Mouse (Mus musculus) E14TG2a.4 (cell line): ENCODE results near the gene Vps51.

Source experiments
- H3K27me3 ChIP-seq: 2 replicates; pipeline ENCODE4 v1.6.1; 2014; ENCODE audit warnings: low read length, control low read depth; ENCODE audit not compliant: insufficient read depth
- H3K36me3 ChIP-seq: 2 replicates; pipeline ENCODE4 v1.6.1; 2014; ENCODE audit warnings: low read length, control low read depth; ENCODE audit not compliant: insufficient read depth
- H3K4me1 ChIP-seq: replicated peaks from 2 replicates; pipeline ENCODE4 v1.6.1; 2014; ENCODE audit warnings: low read depth, low read length, control low read depth
- H3K4me3 ChIP-seq: replicated peaks from 2 replicates; pipeline ENCODE4 v1.5.1; 2014; ENCODE audit warnings: mild to moderate bottlenecking, low read length
- H3K9me3 ChIP-seq: 2 replicates; pipeline ENCODE4 v1.6.1; 2014; ENCODE audit warnings: low read length, control low read depth
- CTCF ChIP-seq: conservative IDR thresholded peaks from 2 replicates; pipeline ENCODE4 v1.5.1; 2014; ENCODE audit warnings: low read length
- NANOG ChIP-seq: IDR thresholded peaks from 2 replicates; pipeline ENCODE4 v1.6.1; 2014; ENCODE audit warnings: borderline replicate concordance, low read length, mixed read lengths
- POU5F1 ChIP-seq: IDR thresholded peaks from 2 replicates; pipeline ENCODE4 v1.6.1; 2014; ENCODE audit warnings: low read length, borderline replicate concordance

Vps51 gene

GRCm38 (mm10) chr19:6035966-6036585 is 41.0 kb downstream of the Vps51 start:
- Histone ChIP-seq H3K4me3 (no peak overlapping the region), H3K9me3 (no peaks in the 10 kb centered on the region), H3K27me3 (peaks cover 3% of the 10 kb centered on the region; the same call in 1 of the 2 replicates), H3K36me3 (no peaks in the 10 kb centered on the region), H3K4me1 (peaks cover 8% of the 10 kb centered on the region)
- TF ChIP-seq CTCF (no peak), POU5F1 (no peak), NANOG (no peak)

- Histone ChIP-seq H3K9me3 (no peaks in the 10 kb centered on the region), H3K27me3 (peaks cover 3% of the 10 kb centered on the region; the same call in 1 of the 2 replicates), H3K36me3 (no peaks in the 10 kb centered on the region), H3K4me1 (peaks cover 40% of the 10 kb centered on the region), H3K4me3 (peak overlapping the region; percentile 10; the same call in 1 of the 2 replicates)
- TF ChIP-seq CTCF = no peak
Observed at GRCm38 (mm10) chr19:6030520-6031280, 46.3 kb downstream of the Vps51 start.

DNA sequence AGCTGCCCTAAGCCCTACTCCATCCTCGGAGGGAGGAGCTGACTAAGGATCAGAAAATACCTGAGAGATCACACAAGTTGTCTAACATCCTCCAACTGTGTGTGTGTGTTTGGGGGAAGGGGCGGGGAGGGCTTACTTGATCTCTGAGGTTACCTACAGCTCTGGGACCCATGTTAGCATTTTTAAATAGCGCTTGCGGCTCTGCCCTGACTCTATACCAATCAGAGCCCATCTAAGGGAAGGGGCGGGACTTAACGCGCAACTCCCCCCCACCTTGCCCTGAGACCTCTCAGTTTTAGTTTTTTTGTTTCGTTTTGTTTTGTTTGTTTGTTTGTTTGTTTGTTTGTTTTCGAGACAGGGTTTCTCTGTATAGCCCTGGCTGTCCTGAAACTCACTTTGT is 47.6 kb downstream of the Vps51 start:
- peaks cover 3% of the 10 kb centered on the region; the same call in 1 of the 2 replicates for H3K27me3 ChIP-seq
- peaks cover 40% of the 10 kb centered on the region for H3K4me1 ChIP-seq
- no peaks in the 10 kb centered on the region for H3K9me3 ChIP-seq
- peak overlapping the region; percentile 21; the same call in 1 of the 2 replicates for H3K4me3 ChIP-seq
- H3K36me3 ChIP-seq = no peaks in the 10 kb centered on the region
- TF ChIP-seq POU5F1 (no peak), NANOG (no peak), CTCF (no peak)

GRCm38 (mm10) chr19:6028991-6029390 is 48.0 kb downstream of the Vps51 start:
- H3K9me3 ChIP-seq = no peaks in the 10 kb centered on the region
- peaks cover 44% of the 10 kb centered on the region for H3K4me1 ChIP-seq
- H3K4me3 ChIP-seq = peak overlapping the region; percentile 21; the same call in 1 of the 2 replicates
- TF ChIP-seq CTCF = no peak
- TF ChIP-seq NANOG = no peak
- TF ChIP-seq POU5F1 = no peak
- H3K27me3 ChIP-seq = peaks cover 3% of the 10 kb centered on the region; the same call in 1 of the 2 replicates
- H3K36me3 ChIP-seq = no peaks in the 10 kb centered on the region

DNA sequence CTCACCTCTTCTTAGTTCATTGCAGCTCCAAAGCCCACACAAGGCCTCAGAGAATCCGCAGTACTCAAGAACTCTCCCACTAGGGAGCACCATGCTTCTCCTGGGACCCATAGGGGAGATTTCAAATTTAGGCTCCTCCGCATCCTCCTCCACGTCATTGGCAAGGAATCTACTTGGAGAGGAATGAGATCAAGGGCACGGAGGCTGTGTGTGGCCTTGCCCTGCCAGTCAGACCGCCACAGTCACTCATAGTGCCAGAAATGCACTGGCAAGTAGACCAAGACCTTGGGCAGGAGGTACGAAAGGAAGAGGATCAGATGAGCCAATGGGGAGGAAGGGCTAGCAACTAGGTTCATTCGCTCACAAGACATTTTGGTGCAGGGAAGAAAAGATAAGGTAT is 53.1 kb downstream of the Vps51 start:
- Histone ChIP-seq H3K36me3 (no peaks in the 10 kb centered on the region), H3K4me3 (peak overlapping the region; percentile 47)
- no peak for TF ChIP-seq NANOG
- no peak for TF ChIP-seq POU5F1
- no peak for TF ChIP-seq CTCF

DNA sequence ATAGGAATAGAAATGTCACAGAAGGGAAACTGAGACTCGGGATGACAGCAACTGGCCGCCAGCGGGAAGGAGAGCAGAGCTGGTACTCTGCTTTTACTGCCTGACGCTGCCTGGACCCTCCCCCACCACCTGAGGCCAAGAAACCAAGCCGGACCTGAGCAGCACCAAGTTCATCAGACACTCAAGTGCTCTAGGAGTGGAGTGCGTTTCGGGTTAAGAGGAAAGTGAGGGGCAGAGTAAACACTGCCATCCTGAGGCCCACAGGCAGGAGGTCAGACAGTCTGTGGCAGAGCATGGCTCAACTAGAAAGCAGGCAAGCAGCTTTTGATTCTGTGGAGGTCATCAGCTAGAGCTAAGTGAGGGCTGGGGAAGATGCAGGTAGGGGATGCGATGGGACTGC is 54.0 kb downstream of the Vps51 start:
- H3K9me3 ChIP-seq = no peaks in the 10 kb centered on the region
- peak overlapping the region; percentile 47 for H3K4me3 ChIP-seq
- TF ChIP-seq POU5F1 (no peak), CTCF (no peak), NANOG (no peak)
- no peaks in the 10 kb centered on the region; the same call in 1 of the 2 replicates for H3K27me3 ChIP-seq
- H3K4me1 ChIP-seq = peaks cover 46% of the 10 kb centered on the region
- H3K36me3 ChIP-seq = no peaks in the 10 kb centered on the region

More for the DNA sequence above, 53.1 kb downstream of the Vps51 start:
- Histone ChIP-seq H3K4me1 (peaks cover 45% of the 10 kb centered on the region), H3K9me3 (no peaks in the 10 kb centered on the region), H3K27me3 (no peaks in the 10 kb centered on the region; the same call in 1 of the 2 replicates)

- Histone ChIP-seq H3K9me3 (no peaks in the 10 kb centered on the region), H3K4me3 (no peak overlapping the region)
Observed at GRCm38 (mm10) chr19:6020276-6020675, 56.8 kb downstream of the Vps51 start.

DNA sequence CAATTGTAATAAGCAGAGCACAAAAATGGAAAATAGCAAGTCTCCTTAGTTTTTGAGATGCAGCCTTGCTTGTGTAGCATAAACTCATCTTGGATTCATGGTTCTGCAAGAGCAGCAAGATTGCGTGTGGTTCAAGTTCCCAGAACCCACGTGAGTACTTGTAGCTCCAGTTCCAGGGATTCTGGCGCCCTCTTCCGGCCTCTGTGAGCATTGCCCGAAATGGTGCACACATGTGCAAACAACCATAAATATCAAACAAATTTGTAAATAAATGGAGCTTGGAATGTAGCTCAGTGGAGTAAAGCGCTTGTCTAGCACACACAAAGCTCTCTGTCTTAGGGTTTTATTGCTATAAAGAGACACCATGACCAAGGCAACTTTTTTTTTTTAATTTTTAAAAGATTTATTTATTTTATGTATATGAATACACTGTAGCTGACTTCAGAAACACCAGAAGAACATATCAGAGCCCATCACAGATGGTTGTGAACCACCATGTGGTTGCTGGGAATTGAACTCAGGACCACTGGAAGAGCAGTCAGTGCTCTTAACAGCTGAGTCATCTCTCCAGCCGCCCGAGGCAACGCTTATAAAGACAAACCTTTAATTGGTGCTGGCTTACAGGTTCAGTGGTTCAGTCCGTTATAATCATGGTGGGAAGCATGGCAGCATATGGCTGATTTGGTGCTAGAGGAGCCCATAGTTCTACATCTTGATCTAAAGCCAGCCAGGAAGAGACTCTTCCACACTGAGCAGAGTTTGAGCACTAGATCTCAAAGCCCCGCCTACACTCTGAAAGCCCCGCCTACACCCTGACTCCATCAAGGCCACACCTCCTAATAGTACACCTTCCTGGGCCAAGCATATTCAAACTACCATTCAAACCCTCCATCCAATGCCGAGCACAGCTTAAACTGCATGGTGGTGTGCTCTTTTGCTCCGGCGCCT is 58.6 kb downstream of the Vps51 start:
- H3K27me3 ChIP-seq = peaks cover 18% of the 10 kb centered on the region
- TF ChIP-seq NANOG (no peak), POU5F1 (no peak), CTCF (peak; percentile 97)
- H3K36me3 ChIP-seq = peaks cover 2% of the 10 kb centered on the region; the same call in 1 of the 2 replicates
- no peaks in the 10 kb centered on the region for H3K9me3 ChIP-seq
- peaks cover 69% of the 10 kb centered on the region for H3K4me1 ChIP-seq
- peak overlapping the region; percentile 60 for H3K4me3 ChIP-seq

More at GRCm38 (mm10) chr19:6020276-6020675, 56.8 kb downstream of the Vps51 start:
- H3K36me3 ChIP-seq = no peaks in the 10 kb centered on the region
- peaks cover 7% of the 10 kb centered on the region for H3K27me3 ChIP-seq
- no peak for TF ChIP-seq POU5F1
- TF ChIP-seq CTCF = no peak
- TF ChIP-seq NANOG = no peak
- peaks cover 64% of the 10 kb centered on the region for H3K4me1 ChIP-seq
